Mouse (Mus musculus) neural tube, embryonic 14.5 days (tissue): Measurements from ENCODE around the gene Kctd4. TPM values are rescaled to one million over a fixed set of nuclear protein-coding genes. Genes with fewer than 3 reads are reported as not detected.

Experiments used
- ATAC-seq: fragments of 200-750 bp; cut with Nextera tagmentation; 2 replicates; pipeline ENCODE4 v1.8.0; 2017; ENCODE audit warnings: low read depth, mild to moderate bottlenecking, moderate TSS enrichment, moderate library complexity
- H3K27ac ChIP-seq: fragments of 300-500 bp; sonication (generic); 2 replicates; pipeline ENCODE4 v1.5.1; 2014; ENCODE audit warnings: low read depth, mild to moderate bottlenecking, control low read depth, low read length, moderate library complexity, mixed read lengths
- H3K27me3 ChIP-seq: fragments of 300-500 bp; sonication (generic); 2 replicates; pipeline ENCODE4 v1.6.1; 2014; ENCODE audit warnings: low read length; ENCODE audit not compliant: control insufficient read depth, insufficient read depth
- H3K36me3 ChIP-seq: fragments of 300-500 bp; sonication (generic); 2 replicates; pipeline ENCODE4 v1.6.1; 2014; ENCODE audit warnings: low read length, mixed read lengths; ENCODE audit not compliant: control insufficient read depth, insufficient read depth
- H3K4me1 ChIP-seq: fragments of 300-500 bp; sonication (generic); 2 replicates; pipeline ENCODE4 v1.6.1; 2014; ENCODE audit warnings: low read length; ENCODE audit not compliant: control insufficient read depth, insufficient read depth
- H3K4me2 ChIP-seq: fragments of 300-500 bp; sonication (generic); 2 replicates; pipeline ENCODE4 v1.6.1; 2014; ENCODE audit warnings: mild to moderate bottlenecking, low read depth, low read length, control low read depth
- H3K4me3 ChIP-seq: fragments of 300-500 bp; sonication (generic); 2 replicates; pipeline ENCODE4 v1.5.1; 2014; ENCODE audit warnings: low read depth, low read length, control low read depth, mixed read lengths
- H3K9ac ChIP-seq: fragments of 300-500 bp; sonication (generic); replicated peaks from 2 replicates; pipeline ENCODE4 v1.6.1; 2014; ENCODE audit warnings: low read depth, mild to moderate bottlenecking, control low read depth, low read length, mixed read lengths
- H3K9me3 ChIP-seq: fragments of 300-500 bp; sonication (generic); 2 replicates; pipeline ENCODE4 v1.6.1; 2016; ENCODE audit warnings: low read length; ENCODE audit not compliant: control insufficient read depth
- WGBS: fragments of 180-500 bp; shearing (Covaris S2); extraction: QIAGEN DNeasy Blood & Tissue Kit; methylation state at CpG from one replicate; pipeline ENCODE4 v1.1.7; 2014; 5-methylcytosine and 5-hydroxymethylcytosine counted together
- polyA plus RNA-seq: library from polyadenylated mRNA; unstranded; fragments of >200 nt; fragmentation: Nextera tagmentation; extraction: Ambion mirVana; gene quantifications from 2 replicates; pipeline ENCODE4 v1.2.1, GENCODE M21; 2014

Kctd4 gene
- polyA plus RNA-seq, 1 experiment from 2014 or later = 16.6 TPM

GRCm38 (mm10) chr14:76001781-76002180 is 47.0 kb downstream of the Kctd4 start:
- no peak overlapping the region for H3K4me2 ChIP-seq
- WGBS = 86% methylated on average over 4 of the region's 4 CpGs
- H3K27me3 ChIP-seq = no peaks in the 10 kb centered on the region
- H3K9ac ChIP-seq = no peak overlapping the region
- no peaks in the 10 kb centered on the region for H3K4me1 ChIP-seq
- ATAC-seq = no peak
- no peaks in the 10 kb centered on the region for H3K36me3 ChIP-seq
- no peak overlapping the region for H3K4me3 ChIP-seq
- no peaks in the 10 kb centered on the region for H3K9me3 ChIP-seq
- H3K27ac ChIP-seq = no peak overlapping the region

- H3K9ac ChIP-seq = no peak overlapping the region
- no peaks in the 10 kb centered on the region for H3K36me3 ChIP-seq
- 99% methylated on average over 4 of the region's 4 CpGs for WGBS
- H3K27me3 ChIP-seq = no peaks in the 10 kb centered on the region
- no peak for ATAC-seq
- no peak overlapping the region for H3K4me2 ChIP-seq
- peaks cover 14% of the 10 kb centered on the region for H3K4me1 ChIP-seq
- H3K4me3 ChIP-seq = no peak overlapping the region
- H3K9me3 ChIP-seq = no peaks in the 10 kb centered on the region
- H3K27ac ChIP-seq = no peak overlapping the region
These were observed 50.2 kb downstream of the Kctd4 start for GRCm38 (mm10) chr14:76005011-76005410.

- no peaks in the 10 kb centered on the region for H3K36me3 ChIP-seq
- no peaks in the 10 kb centered on the region for H3K9me3 ChIP-seq
- peaks cover 15% of the 10 kb centered on the region for H3K4me1 ChIP-seq
- 100% methylated on average over 1 of the region's 1 CpGs for WGBS
- no peak for ATAC-seq
- no peak overlapping the region for H3K27ac ChIP-seq
- no peak overlapping the region for H3K4me3 ChIP-seq
- no peak overlapping the region for H3K4me2 ChIP-seq
- no peak overlapping the region for H3K9ac ChIP-seq
- no peaks in the 10 kb centered on the region for H3K27me3 ChIP-seq
These were observed 53.4 kb downstream of the Kctd4 start for GRCm38 (mm10) chr14:76008174-76008573.

- Histone ChIP-seq H3K27me3 (no peaks in the 10 kb centered on the region), H3K27ac (no peak overlapping the region), H3K4me3 (no peak overlapping the region), H3K9me3 (no peaks in the 10 kb centered on the region), H3K4me2 (peak overlapping the region; percentile 78; the same call in 1 of the 2 replicates), H3K9ac (no peak overlapping the region), H3K4me1 (peaks cover 15% of the 10 kb centered on the region), H3K36me3 (no peaks in the 10 kb centered on the region)
- 85% methylated on average over 5 of the region's 5 CpGs for WGBS
- ATAC-seq = no peak
These were observed 54.4 kb downstream of the Kctd4 start for GRCm38 (mm10) chr14:76009185-76009584.

- H3K4me2 ChIP-seq = peak within 1 kb of the TSS; percentile 78
- peak within 1 kb of the TSS; percentile 82 for H3K27ac ChIP-seq
- no peaks in the 10 kb centered on the region for H3K27me3 ChIP-seq
- H3K9ac ChIP-seq = peak within 1 kb of the TSS; percentile 78
- 2% methylated on average over 67 of the region's 67 CpGs for WGBS
- no peaks in the 10 kb centered on the region for H3K36me3 ChIP-seq
- peak within 1 kb of the TSS; percentile 96 for H3K4me3 ChIP-seq
- H3K9me3 ChIP-seq = no peaks in the 10 kb centered on the region
- peaks cover 15% of the 10 kb centered on the region for H3K4me1 ChIP-seq
- peak; percentile 90 for ATAC-seq
These were observed 55.6 kb downstream of the Kctd4 start, which contains the start of gene Gtf2f2 for GRCm38 (mm10) chr14:76010102-76011061. Gene Gtf2f2 (minus strand): TSS chr14:76010865.

- Histone ChIP-seq H3K9me3 (no peaks in the 10 kb centered on the region), H3K4me3 (peak overlapping the region; percentile 96), H3K27me3 (no peaks in the 10 kb centered on the region), H3K4me1 (peaks cover 15% of the 10 kb centered on the region), H3K9ac (no peak overlapping the region), H3K4me2 (peak overlapping the region; percentile 78), H3K27ac (no peak overlapping the region; the same call in 1 of the 2 replicates), H3K36me3 (no peaks in the 10 kb centered on the region)
- WGBS = 32% methylated on average over 7 of the region's 7 CpGs
- peak; percentile 9; the same call in 1 of the 2 replicates for ATAC-seq
These were observed 56.3 kb downstream of the Kctd4 start for GRCm38 (mm10) chr14:76011062-76011457.

GRCm38 (mm10) chr14:76014331-76014730 is 59.5 kb downstream of the Kctd4 start:
- Histone ChIP-seq H3K9ac (no peak overlapping the region), H3K9me3 (no peaks in the 10 kb centered on the region), H3K36me3 (no peaks in the 10 kb centered on the region), H3K4me3 (no peak overlapping the region), H3K27me3 (no peaks in the 10 kb centered on the region), H3K4me2 (no peak overlapping the region), H3K4me1 (peaks cover 8% of the 10 kb centered on the region), H3K27ac (no peak overlapping the region)
- no peak for ATAC-seq
- WGBS = 35% methylated on average over 2 of the region's 2 CpGs
